Mouse (Mus musculus) erythroblast, embryonic 14.5 days (primary cell): ENCODE measurements around the gene Epo.

Experiments used
- GATA1 ChIP-seq: IDR thresholded peaks from 2 replicates; pipeline ENCODE4 v1.6.1; 2012; ENCODE audit warnings: low read length, inconsistent platforms, mixed read lengths
- TAL1 ChIP-seq: IDR thresholded peaks from 3 replicates; pipeline ENCODE4 v1.6.1; 2012; ENCODE audit warnings: low read length, inconsistent platforms, mixed read lengths

DNA sequence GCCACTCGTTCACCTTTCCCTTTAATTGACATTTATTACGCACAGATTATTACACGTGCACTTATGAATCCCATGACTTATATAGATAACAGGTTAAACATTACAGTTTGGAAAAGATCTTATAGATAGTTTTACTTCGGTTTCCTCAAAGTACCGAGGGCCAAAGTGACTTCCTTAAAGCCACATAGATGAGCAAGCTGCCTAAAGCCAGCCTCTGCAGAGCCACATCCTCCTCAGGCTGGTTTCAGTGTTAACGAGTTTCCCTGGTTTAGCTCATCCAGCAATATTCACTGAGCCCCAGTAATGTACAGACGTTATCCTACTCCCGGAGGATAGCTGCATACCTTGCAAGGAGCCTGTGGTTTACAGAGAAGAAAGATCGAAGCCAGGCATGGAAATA lies 2.3 kb upstream of the Epo start:
- TF ChIP-seq GATA1 (no peak), TAL1 (no peak)
